20 mouse cellular contexts compared by ENCODE assay signal in genomic region chr10:45324159-45324558, GRCm38 (mm10). TPM values are rescaled to one million over a fixed set of nuclear protein-coding genes. Genes with fewer than 3 reads are reported as not detected.
"Had no signal": no experiment of that assay in that cellular context is flagged by ENCODE, and none has a peak within 500 bp of the region (broad histone marks: within the 10 kb centered on the region; RNA-seq: fewer than 3 reads in every experiment).

No protein-coding gene starts in this region.

- H3K9ac ChIP-seq: lung, embryonic 14.5 days; midbrain, embryonic 12.5 days; neural tube, embryonic 13.5 days; neural tube, embryonic 15.5 days had no signal

- H3K4me1 ChIP-seq: midbrain, embryonic 10.5 days; midbrain, embryonic 12.5 days had no signal

- H3K27ac ChIP-seq: midbrain, embryonic 10.5 days; midbrain, embryonic 12.5 days; neural tube, embryonic 13.5 days; neural tube, embryonic 15.5 days had no signal

- H3K36me3 ChIP-seq: midbrain, embryonic 10.5 days; midbrain, embryonic 12.5 days; neural tube, embryonic 13.5 days; neural tube, embryonic 15.5 days had no signal

- H3K4me3 ChIP-seq: midbrain, embryonic 10.5 days; midbrain, embryonic 12.5 days; myocyte; neural tube, embryonic 13.5 days; neural tube, embryonic 15.5 days had no signal

- H3K4me2 ChIP-seq: lung, embryonic 14.5 days; midbrain, embryonic 12.5 days; neural tube, embryonic 13.5 days; neural tube, embryonic 15.5 days had no signal

- H3K27me3 ChIP-seq: midbrain, embryonic 12.5 days; neural tube, embryonic 13.5 days; neural tube, embryonic 15.5 days had no signal

- ATAC-seq: midbrain, embryonic 16.5 days had no signal

- H3K9me3 ChIP-seq: midbrain, embryonic 10.5 days; midbrain, embryonic 12.5 days; neural tube, embryonic 13.5 days; neural tube, embryonic 15.5 days had no signal

- DNase-seq: lung, adult 18-20 months; lung, postnatal 10 days; lung, postnatal 4 days; midbrain, embryonic 14.5 days; right cerebral cortex, adult 18-20 months; right cerebral cortex, postnatal 25 days; right cerebral cortex, postnatal 4 days; spleen, adult 18-20 months; thymus, adult 18-20 months; thymus, postnatal 25 days; thymus, postnatal 4 days had no signal

RNA-seq across cellular contexts. Expression of gene Bves, which starts 11.4 kb away (rescaled TPM):
- total RNA-seq: megakaryocyte, adult 5-6 weeks; megakaryocyte-erythroid progenitor cell, adult 5-6 weeks had no signal
